Mouse (Mus musculus) c-Kit-negative CD71-positive TER-119-positive erythroid progenitor cells, embryonic 14.5 days (primary cell): ENCODE measurements at regions not wholly inside any gene's neighbourhood (a gene's known extent, or its start where the extent isn't known, plus 50 kb on each side); places are given as distances from the start of the nearest gene placed in this dataset.
"Not testable (repeated sequence)": the region's sequence is repeated elsewhere in the genome, so short reads cannot be mapped to it uniquely, and the experiment has no call there.

Experiments
- DNase-seq: peaks from one replicate; pipeline ENCODE4 v3.0.0-alpha.2; 2013; ENCODE audit warnings: low read depth, low spot score

DNA sequence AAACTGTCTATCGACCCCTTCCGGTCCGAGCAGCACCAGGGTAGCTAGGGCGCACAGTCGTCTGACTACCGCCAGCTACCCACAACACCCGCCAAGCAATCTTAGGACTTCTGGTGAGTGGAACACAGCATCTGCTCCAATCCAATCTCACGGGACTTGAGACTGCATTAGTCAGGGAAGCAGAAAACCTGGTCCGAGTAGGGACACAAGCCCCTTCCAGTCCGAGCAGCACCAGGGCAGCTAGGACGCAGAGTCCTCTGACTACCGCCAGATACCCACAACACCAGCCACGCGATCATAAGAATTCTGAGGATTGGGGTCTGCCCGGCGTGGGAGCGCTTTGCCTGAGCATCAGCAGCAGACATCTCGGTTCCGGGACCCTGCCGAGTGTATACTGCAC is 79.6 kb downstream of the Gm10715 start:
- not testable (repeated sequence) for DNase-seq

DNA sequence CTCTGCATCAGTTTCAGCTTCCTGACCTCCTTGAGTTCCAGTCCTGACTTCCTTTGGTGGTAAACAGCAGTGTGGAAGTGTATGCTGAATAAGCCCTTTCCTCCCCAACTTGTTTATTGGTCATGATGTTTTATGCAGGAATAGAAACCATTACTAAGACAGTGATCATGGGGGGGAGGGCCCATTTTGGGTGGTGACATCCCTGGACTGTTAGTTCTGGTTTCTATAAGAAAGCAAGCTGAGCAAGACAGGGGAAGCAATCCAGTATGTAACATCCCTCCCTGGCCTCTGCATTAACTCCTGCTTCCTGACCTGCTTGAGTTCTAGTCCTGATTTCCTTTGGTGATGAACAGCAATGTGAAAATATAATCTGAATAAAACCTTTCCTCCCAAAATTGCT is 124.5 kb downstream of the Gm10715 start:
- no peak for DNase-seq

DNA sequence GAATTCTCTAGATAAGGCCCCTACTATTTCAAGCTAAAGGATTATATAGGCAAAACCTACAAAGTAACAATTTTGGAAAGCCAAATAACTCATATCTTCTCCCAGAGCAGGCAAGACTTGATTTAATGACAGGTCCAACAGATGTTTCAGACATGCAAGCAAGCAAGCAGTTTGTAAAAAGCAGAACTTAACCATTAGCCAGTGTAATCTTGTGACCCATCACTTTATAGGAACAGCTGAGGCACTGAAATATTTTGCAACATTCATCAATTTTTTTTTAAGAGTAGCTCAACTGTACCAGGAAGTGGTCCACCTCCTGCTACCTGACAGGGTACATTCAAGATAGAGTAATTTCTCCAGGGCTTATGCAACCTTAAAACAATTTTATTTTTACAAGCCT is 147.7 kb downstream of the Gm10715 start:
- no peak for DNase-seq

DNA sequence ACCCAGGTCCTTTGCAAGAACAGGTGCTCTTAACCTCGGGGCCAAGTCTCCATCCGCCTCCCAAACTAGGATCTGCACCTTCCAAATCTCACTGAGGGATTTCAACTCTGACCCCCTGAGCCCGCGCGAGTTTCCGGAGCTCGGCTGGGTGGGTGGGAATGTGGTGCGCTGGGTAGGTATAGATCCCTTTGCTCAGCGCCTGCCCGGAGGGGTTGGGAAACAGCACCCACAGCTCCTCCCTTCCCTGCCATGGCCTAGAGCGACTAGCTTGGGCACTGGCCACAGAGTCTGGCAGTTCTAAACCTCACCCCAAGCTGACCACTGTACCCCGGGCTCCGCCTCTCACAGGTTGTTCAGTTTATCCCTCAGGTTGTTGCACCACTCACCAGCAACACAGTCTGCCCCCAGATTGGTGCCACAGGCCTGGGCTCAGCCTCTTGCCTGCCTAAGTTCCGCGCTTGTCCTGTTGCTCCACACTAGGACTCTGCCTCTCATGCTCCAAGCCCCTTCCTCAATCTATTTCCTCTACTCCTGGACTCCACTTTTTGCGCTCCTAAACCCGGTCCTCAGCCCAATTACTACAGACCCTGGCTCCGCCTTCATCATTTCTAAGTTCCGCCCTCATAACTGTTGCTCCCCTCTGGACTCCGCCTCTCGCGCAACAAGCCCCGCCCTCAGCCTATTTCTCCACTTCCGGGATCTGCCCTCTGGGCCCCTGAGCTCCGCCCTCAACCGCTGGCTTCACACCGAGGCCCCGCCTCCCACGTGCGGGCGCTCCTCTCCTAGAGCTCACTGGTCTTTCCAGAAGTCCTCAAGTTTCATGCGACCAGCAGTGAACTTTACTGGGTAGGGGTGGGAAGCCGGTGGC is 135.6 kb upstream of the Alkbh8 start:
- peak; percentile 65 for DNase-seq

DNA sequence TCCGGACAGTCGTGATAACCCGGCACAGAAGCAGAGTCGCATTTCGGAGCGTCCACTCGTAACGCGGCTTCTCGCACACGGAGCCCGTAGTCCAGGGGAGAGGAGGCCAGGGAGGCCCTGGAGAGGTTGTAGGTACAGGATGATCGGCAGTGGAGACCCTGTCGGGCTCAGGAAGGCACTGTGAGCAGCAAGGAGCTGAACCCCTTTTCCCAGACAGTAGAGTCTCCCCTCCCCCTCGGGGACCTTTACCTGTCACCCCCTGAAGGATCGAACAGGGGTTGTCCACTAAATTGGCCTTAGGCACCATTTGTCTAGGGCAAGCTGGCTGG is 135.0 kb upstream of the Alkbh8 start:
- DNase-seq: not testable (repeated sequence)

DNA sequence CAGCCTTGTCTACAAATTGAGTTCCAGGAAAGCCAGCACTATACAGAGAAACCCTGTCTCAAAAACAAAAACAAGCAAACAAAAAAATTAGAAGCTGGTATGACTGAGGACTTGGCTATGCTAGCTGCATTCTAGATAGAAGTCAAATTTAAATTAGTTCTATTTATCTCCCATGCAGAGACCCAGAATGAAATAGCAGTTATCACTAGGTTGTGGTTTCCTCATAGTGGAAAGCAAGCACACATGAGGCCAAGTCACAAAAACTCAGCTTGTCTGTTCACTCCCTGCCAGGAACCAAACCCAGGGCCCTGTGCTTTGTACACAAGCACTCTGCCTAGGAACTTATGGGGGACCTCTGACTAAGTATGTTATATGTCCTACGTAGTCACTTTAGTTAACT is 126.8 kb upstream of the Alkbh8 start:
- DNase-seq: not testable (repeated sequence)

DNA sequence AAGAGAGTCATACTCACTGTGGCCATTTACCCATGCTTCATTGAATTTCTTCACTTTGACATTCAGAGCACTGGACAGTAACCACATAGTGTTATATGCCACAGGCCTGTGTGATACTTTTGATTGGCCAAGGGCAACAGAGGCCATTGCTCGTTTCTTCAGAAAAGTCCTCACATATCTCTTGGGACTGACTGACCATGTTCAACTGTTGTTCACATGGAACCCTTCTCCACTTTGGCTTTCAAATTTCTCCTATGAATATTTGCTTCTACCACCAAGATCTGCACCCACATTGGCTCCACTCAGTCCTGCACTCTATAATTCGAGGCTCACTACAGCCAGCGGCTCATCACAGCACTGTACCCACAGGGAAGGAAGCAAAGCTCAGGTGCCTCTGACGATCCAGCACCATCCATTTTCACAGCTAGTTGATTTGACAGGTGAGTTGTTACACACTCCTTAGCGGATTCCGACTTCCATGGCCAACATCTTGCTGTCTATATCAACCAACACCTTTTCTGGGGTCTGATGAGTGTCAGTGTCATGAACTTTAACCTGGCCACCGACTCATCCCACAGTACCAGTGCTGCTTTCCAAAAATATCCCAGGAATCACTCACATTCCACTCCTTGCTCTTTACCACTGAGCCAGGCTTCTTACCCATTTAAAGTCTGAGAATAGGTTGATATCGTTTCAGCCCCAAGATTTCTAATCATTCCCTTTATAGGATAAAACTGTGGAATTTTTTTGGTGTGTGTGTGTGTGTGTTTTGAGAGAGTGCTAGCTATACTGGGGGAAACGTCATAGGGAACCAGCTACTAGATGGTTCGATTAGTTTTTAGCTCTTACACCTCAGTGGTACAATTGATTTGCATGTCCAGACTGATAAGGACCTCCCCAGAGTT is 76.3 kb upstream of the Alkbh8 start:
- DNase-seq: peak; percentile 94

DNA sequence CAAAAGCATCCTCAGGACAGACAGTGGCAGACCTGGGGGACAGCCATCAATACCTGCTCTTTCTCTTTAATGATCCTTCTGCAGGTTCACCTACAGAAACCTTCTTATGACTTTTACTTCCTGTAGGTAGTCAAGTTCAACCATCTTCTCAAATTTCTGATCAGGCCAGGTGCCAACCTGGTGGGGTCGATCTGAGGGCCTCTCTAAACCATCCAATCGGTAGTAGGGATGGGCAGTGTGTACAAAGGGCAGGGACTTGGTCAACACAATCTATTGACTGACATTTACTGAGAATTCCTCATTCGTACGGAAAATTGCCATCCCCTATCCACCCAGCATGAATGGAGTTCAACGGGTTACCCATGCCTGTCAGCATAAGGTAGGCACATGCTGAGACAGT is 74.8 kb upstream of the Alkbh8 start:
- DNase-seq: peak; percentile 34

DNA sequence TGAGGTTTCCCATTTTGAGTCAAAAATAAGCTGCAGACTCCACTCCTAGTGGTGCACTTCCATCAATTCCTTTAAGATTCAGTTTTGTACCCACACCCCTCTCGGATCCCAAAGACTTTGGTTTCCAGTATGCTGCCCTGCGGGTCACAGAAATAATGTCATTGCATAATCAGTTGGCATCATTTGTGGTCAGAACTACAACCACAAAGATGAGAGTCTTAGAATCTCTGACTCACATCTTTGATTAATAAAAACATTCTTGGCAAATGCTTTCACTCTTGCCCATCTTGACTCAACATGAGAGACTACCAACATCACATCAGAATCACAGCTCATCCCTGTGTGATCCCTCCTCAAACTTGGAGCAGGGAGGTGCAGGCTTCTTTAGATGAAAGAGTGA is 74.1 kb upstream of the Alkbh8 start:
- no peak for DNase-seq

DNA sequence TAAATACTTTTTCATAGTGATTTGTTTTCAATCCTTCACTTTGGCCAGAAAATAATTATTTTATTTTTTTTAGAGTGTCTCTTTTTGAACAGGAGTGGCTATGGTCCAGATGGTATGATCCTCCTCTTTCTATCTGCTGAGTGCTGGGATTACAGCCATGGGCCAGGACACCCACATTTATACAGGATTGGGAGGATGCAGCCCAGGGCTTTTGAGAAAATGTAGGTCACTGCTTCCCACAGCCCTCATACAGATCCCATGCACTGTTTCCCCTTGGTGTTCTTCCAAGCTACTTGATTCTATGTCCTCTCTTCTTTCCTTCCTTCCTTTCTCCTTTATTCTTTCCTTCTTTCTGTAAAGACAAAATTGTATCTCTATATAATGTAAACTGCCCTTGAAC is 70.5 kb upstream of the Alkbh8 start:
- no peak for DNase-seq

DNA sequence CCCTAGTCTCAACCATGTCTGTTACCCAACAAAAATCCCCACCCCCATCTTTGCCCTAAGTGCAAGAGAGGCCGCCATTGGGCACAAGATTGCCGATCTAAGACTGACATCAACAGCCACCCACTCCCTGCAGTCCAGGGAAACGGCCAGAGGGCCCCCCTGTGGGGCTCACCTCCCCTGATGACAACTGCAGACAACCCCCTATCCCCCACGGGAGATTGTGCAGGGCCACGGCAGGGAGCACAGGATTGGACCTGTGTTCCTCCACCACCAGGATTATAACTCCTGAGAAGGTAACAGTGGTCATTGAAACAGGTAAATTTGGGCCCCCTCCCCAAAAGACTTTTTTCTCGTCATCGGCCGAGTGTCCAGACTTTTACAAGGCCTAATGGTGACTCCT is 54.4 kb upstream of the Alkbh8 start:
- DNase-seq: not testable (repeated sequence)

DNA sequence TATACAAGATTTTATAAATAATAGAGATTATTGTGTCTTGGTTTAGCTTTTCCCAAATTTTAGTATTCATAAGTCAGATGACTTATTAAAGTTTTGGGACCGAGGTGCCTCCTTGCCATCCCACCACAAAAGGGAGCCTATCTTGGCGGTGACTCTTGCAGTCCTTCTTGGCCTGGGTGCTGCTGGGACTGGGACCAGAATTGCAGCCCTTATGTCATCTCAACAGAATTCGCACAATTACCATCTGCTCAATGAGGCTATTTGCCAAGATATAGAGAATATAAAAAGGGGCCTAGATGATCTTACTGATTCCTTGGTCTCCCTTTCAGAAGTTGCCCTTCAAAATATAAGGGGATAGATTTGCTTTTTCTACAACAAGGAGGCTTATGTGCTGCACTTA is 53.0 kb upstream of the Alkbh8 start:
- DNase-seq: not testable (repeated sequence)

DNA sequence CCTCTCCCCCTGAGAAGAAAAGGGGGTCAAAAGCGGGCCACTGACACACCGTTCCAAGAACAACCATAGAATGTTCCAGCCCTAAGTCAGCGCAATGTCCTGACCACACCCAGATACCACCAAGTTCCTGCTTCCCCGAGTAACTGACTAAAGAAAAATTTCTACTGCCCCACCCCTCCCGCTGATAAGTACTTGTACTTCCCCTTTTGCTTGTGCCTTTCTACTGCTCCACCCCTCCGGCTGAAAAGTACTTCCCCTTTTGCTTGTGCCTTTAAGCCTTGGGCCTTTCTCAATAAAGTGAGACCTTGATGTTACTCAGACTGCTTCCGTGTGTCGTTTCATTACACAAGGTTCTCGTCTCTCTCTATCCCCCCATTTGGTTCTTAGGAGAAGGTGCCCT is 51.6 kb upstream of the Alkbh8 start:
- DNase-seq: not testable (repeated sequence)
